ENCODE assay signal across 8 mouse cellular contexts in genomic region chr10:5194671-5195234, GRCm38 (mm10).
DNase-seq lines count a peak whose midpoint lies in the region; ATAC-seq and TF ChIP-seq lines count a peak whose summit lies in the region.

No protein-coding gene starts in this region.

- peak overlapping the region; percentile 64 for H3K9ac ChIP-seq in embryonic facial prominence, embryonic 13.5 days
- peak overlapping the region; percentile 1 for H3K9ac ChIP-seq in heart, adult 2 months (ENCODE audit: low read depth, low read length)
- H3K9ac ChIP-seq in limb, embryonic 14.5 days (ENCODE audit: low read depth, low read length, severe bottlenecking): peak overlapping the region; percentile 46
- peak overlapping the region; percentile 73 for H3K9ac ChIP-seq in midbrain, embryonic 16.5 days (ENCODE audit: low read depth, low read length)

- H3K9me3 ChIP-seq in embryonic facial prominence, embryonic 13.5 days: no peaks in the 10 kb centered on the region
- H3K9me3 ChIP-seq in limb, embryonic 14.5 days (ENCODE audit: control insufficient read depth, low read length): no peaks in the 10 kb centered on the region
- no peaks in the 10 kb centered on the region for H3K9me3 ChIP-seq in midbrain, embryonic 16.5 days (replicated peaks; ENCODE audit: control insufficient read depth, low read length, poor library complexity, severe bottlenecking)

- TF ChIP-seq POLR2A in heart, adult 2 months (IDR thresholded peaks at IDR 0.05; ENCODE audit: insufficient read depth, low read depth, low read length): 0 out of 2 replicates have a peak, but pooled peaks have one; percentile 37
- TF ChIP-seq POLR2A in kidney, adult 2 months (IDR thresholded peaks at IDR 0.05; ENCODE audit: low read depth, low read length): no peak
- TF ChIP-seq POLR2A in limb, embryonic 14.5 days (IDR thresholded peaks at IDR 0.05; ENCODE audit: borderline replicate concordance, extremely low read depth, insufficient read depth, insufficient read length): no peak
- TF ChIP-seq POLR2A in spleen, adult 2 months (IDR thresholded peaks at IDR 0.05; ENCODE audit: low read depth, low read length): peak; percentile 24; the same call in 1 of the 2 replicates

- H3K36me3 ChIP-seq in embryonic facial prominence, embryonic 13.5 days: peaks cover 6% of the 10 kb centered on the region; the same call in 1 of the 2 replicates
- peaks cover 10% of the 10 kb centered on the region for H3K36me3 ChIP-seq in heart, adult 2 months (ENCODE audit: control insufficient read depth, insufficient read depth, low read length)
- H3K36me3 ChIP-seq in kidney, adult 2 months (ENCODE audit: control insufficient read depth, insufficient read depth, low read length): no peaks in the 10 kb centered on the region
- no peaks in the 10 kb centered on the region for H3K36me3 ChIP-seq in limb, embryonic 14.5 days (ENCODE audit: control insufficient read depth, insufficient read depth, low read length)
- no peaks in the 10 kb centered on the region for H3K36me3 ChIP-seq in midbrain, embryonic 16.5 days (ENCODE audit: control insufficient read depth, insufficient read depth, low read length)
- H3K36me3 ChIP-seq in spleen, adult 2 months (ENCODE audit: control insufficient read depth, insufficient read depth, low read length): no peaks in the 10 kb centered on the region

- intact Hi-C loops in heart, adult 2 months (cut with DNase I): no loop called here

- H3K4me1 ChIP-seq in embryonic facial prominence, embryonic 13.5 days: peaks cover 12% of the 10 kb centered on the region
- no peaks in the 10 kb centered on the region for H3K4me1 ChIP-seq in heart, adult 2 months (ENCODE audit: control insufficient read depth, insufficient read depth, low read length)
- H3K4me1 ChIP-seq in kidney, adult 2 months (ENCODE audit: control insufficient read depth, insufficient read depth, low read length): peaks cover 5% of the 10 kb centered on the region; the same call in 1 of the 2 replicates
- peaks cover 8% of the 10 kb centered on the region; the same call in 1 of the 2 replicates for H3K4me1 ChIP-seq in limb, embryonic 14.5 days (ENCODE audit: control insufficient read depth, insufficient read depth, low read length)
- H3K4me1 ChIP-seq in midbrain, embryonic 16.5 days (ENCODE audit: control insufficient read depth, insufficient read depth, low read length): peaks cover 11% of the 10 kb centered on the region
- H3K4me1 ChIP-seq in spleen, adult 2 months (ENCODE audit: control insufficient read depth, insufficient read depth, insufficient read length): no peaks in the 10 kb centered on the region

- no peak for TF ChIP-seq EP300 in heart, adult 2 months (IDR thresholded peaks at IDR 0.05; ENCODE audit: insufficient read depth, low read depth, low read length)

- H3K27ac ChIP-seq in embryonic facial prominence, embryonic 13.5 days: peak overlapping the region; percentile 62
- H3K27ac ChIP-seq in heart, adult 2 months: peak overlapping the region; percentile 70
- peak overlapping the region; percentile 14; the same call in 1 of the 2 replicates for H3K27ac ChIP-seq in kidney, adult 2 months (ENCODE audit: insufficient read depth, low read depth, low read length)
- H3K27ac ChIP-seq in limb, embryonic 14.5 days (replicated peaks; ENCODE audit: low read depth, low read length): peak overlapping the region; percentile 61
- peak overlapping the region; percentile 78 for H3K27ac ChIP-seq in midbrain, embryonic 16.5 days (ENCODE audit: low read length)
- H3K27ac ChIP-seq in spleen, adult 2 months (ENCODE audit: insufficient read depth, low read length): peak overlapping the region; percentile 93

- peak overlapping the region; percentile 42 for H3K4me3 ChIP-seq in embryonic facial prominence, embryonic 13.5 days
- peak overlapping the region; percentile 55 for H3K4me3 ChIP-seq in heart, adult 2 months
- peak overlapping the region; percentile 32 for H3K4me3 ChIP-seq in kidney, adult 2 months (ENCODE audit: insufficient read depth, low read depth, low read length)
- H3K4me3 ChIP-seq in limb, embryonic 14.5 days (replicated peaks; ENCODE audit: low read length): peak overlapping the region; percentile 38
- peak overlapping the region; percentile 51 for H3K4me3 ChIP-seq in midbrain, embryonic 16.5 days (ENCODE audit: low read depth, low read length)
- H3K4me3 ChIP-seq in spleen, adult 2 months (ENCODE audit: extremely low read depth, insufficient read depth, insufficient read length): peak overlapping the region; percentile 74

- DNase-seq in 3134 (ENCODE audit: extremely low read depth, insufficient read length, low spot score): peak; percentile 88
- DNase-seq in adrenal gland, postnatal 14 days: peak; percentile 80
- peak; percentile 80 to 86 for DNase-seq in heart, adult 2 months
- peak; percentile 72 for DNase-seq in kidney, adult 2 months
- peak; percentile 81 for DNase-seq in limb, embryonic 14.5 days (ENCODE audit: low spot score)
- DNase-seq in spleen, adult 2 months (ENCODE audit: low read depth in 1 of 2, low spot score in 2 of 2): peak; percentile 65 to 70

- ATAC-seq in embryonic facial prominence, embryonic 13.5 days (ENCODE audit: insufficient number of reproducible peaks, insufficient read depth, low FRiP score, low TSS enrichment, low read depth): peak; percentile 95
- peak; percentile 95 for ATAC-seq in limb, embryonic 14.5 days (ENCODE audit: low FRiP score, low read depth)
- ATAC-seq in midbrain, embryonic 16.5 days: peak; percentile 98

- no peaks in the 10 kb centered on the region for H3K27me3 ChIP-seq in embryonic facial prominence, embryonic 13.5 days
- H3K27me3 ChIP-seq in heart, adult 2 months (ENCODE audit: control insufficient read depth, insufficient read depth, low read length): no peaks in the 10 kb centered on the region
- H3K27me3 ChIP-seq in kidney, adult 2 months (replicated peaks; ENCODE audit: control insufficient read depth, insufficient read depth, low read length): no peaks in the 10 kb centered on the region
- no peaks in the 10 kb centered on the region for H3K27me3 ChIP-seq in limb, embryonic 14.5 days (ENCODE audit: control insufficient read depth, insufficient read depth, low read length)
- H3K27me3 ChIP-seq in midbrain, embryonic 16.5 days (ENCODE audit: control insufficient read depth, insufficient read depth, low read depth, low read length): no peaks in the 10 kb centered on the region
- H3K27me3 ChIP-seq in spleen, adult 2 months (ENCODE audit: control insufficient read depth, insufficient read depth, low read length): no peaks in the 10 kb centered on the region

- no peaks in the 10 kb centered on the region for H3K79me2 ChIP-seq in heart, adult 2 months (replicated peaks; ENCODE audit: control insufficient read depth, insufficient read depth, low read length)

- 2% methylated on average over 13 of the region's 13 CpGs for WGBS in embryonic facial prominence, embryonic 13.5 days
- WGBS in heart, adult 2 months: 2% methylated on average over 13 of the region's 13 CpGs
- 1% methylated on average over 13 of the region's 13 CpGs for WGBS in kidney, adult 2 months
- WGBS in limb, embryonic 14.5 days: under 1% methylated on average over 13 of the region's 13 CpGs
- under 1% methylated on average over 13 of the region's 13 CpGs for WGBS in midbrain, embryonic 16.5 days
- under 1% methylated on average over 13 of the region's 13 CpGs for WGBS in spleen, adult 2 months

- H3K4me2 ChIP-seq in embryonic facial prominence, embryonic 13.5 days: peak overlapping the region; percentile 61
- peak overlapping the region; percentile 65 for H3K4me2 ChIP-seq in limb, embryonic 14.5 days (replicated peaks; ENCODE audit: low read depth, low read length, severe bottlenecking)
- peak overlapping the region; percentile 79 for H3K4me2 ChIP-seq in midbrain, embryonic 16.5 days (ENCODE audit: low read length)

- TF ChIP-seq CTCF in heart, adult 2 months (IDR thresholded peaks at IDR 0.05): peak; percentile 44
- no peak for TF ChIP-seq CTCF in kidney, adult 2 months (conservative IDR thresholded peaks at IDR 0.05; ENCODE audit: insufficient read depth, insufficient read length, low read depth, low read length)
- no peak for TF ChIP-seq CTCF in spleen, adult 2 months (IDR thresholded peaks at IDR 0.05; ENCODE audit: extremely low read depth, insufficient read depth, insufficient read length, insufficient replicate concordance)

Comparison
In these comparisons a context has a peak if more than half of its experiments do, and no peak if none do; other contexts are left out.
1. Peak in every context shown above with its lines: DNase-seq, ATAC-seq, H3K4me3 ChIP-seq and H3K27ac ChIP-seq.
2. H3K27ac ChIP-seq: peak in every context shown above with its lines; median percentile 93 in spleen, adult 2 months; 78 in midbrain, embryonic 16.5 days; 70 in heart, adult 2 months; 62 in embryonic facial prominence, embryonic 13.5 days; 61 in limb, embryonic 14.5 days; 14 in kidney, adult 2 months.
3. H3K9ac ChIP-seq: peak in every context shown above with its lines; median percentile 73 in midbrain, embryonic 16.5 days; 64 in embryonic facial prominence, embryonic 13.5 days; 46 in limb, embryonic 14.5 days; 1 in heart, adult 2 months.
4. POLR2A ChIP-seq: peak in heart, adult 2 months (single experiment) and spleen, adult 2 months (single experiment); none in kidney, adult 2 months (single experiment) and limb, embryonic 14.5 days (single experiment).